14 mouse cellular contexts compared by ENCODE assay signal in genomic region chr9:44073115-44073514, GRCm38 (mm10). TPM values are rescaled to one million over a fixed set of nuclear protein-coding genes. Genes with fewer than 3 reads are reported as not detected.
DNase-seq lines count a peak whose midpoint lies in the region; ATAC-seq lines count a peak whose summit lies in the region.
"Had no signal": no experiment of that assay in that cellular context is flagged by ENCODE, and none has a peak within 500 bp of the region (broad histone marks: within the 10 kb centered on the region; RNA-seq: fewer than 3 reads in every experiment).

No protein-coding gene starts in this region.

- no peaks in the 10 kb centered on the region for H3K36me3 ChIP-seq in hindbrain, embryonic 11.5 days (ENCODE audit: control insufficient read depth, insufficient read depth, low read length)
- H3K36me3 ChIP-seq: liver, embryonic 12.5 days had no signal

- H3K27ac ChIP-seq in hindbrain, embryonic 11.5 days (ENCODE audit: low read depth, low read length): peak overlapping the region; percentile 90
- H3K27ac ChIP-seq: liver, embryonic 12.5 days had no signal

- ATAC-seq in hindbrain, embryonic 11.5 days (ENCODE audit: low FRiP score): no peak
- ATAC-seq: liver, embryonic 12.5 days had no signal

- H3K9ac ChIP-seq in hindbrain, embryonic 11.5 days (ENCODE audit: low read depth, low read length): peak overlapping the region; percentile 37; the same call in 1 of the 2 replicates
- H3K9ac ChIP-seq: liver, embryonic 12.5 days had no signal

- 45% methylated on average over 5 of the region's 5 CpGs for WGBS in hindbrain, embryonic 11.5 days

- H3K4me2 ChIP-seq in hindbrain, embryonic 11.5 days (replicated peaks; ENCODE audit: low read depth, low read length): peak overlapping the region; percentile 8
- H3K4me2 ChIP-seq: liver, embryonic 12.5 days had no signal

- no peaks in the 10 kb centered on the region for H3K27me3 ChIP-seq in hindbrain, embryonic 11.5 days (ENCODE audit: control insufficient read depth, insufficient read depth, low read length)

- intact Hi-C loops in gastrocnemius, postnatal 36 days (cut with DNase I): no loop called here
- intact Hi-C loops in left cerebral cortex, postnatal 4 days (cut with DNase I): no loop called here

- no peaks in the 10 kb centered on the region for H3K9me3 ChIP-seq in hindbrain, embryonic 11.5 days (ENCODE audit: control insufficient read depth, low read length)
- H3K9me3 ChIP-seq: liver, embryonic 12.5 days had no signal

- H3K4me3 ChIP-seq in hindbrain, embryonic 11.5 days (ENCODE audit: low read depth, low read length): peak overlapping the region; percentile 18
- H3K4me3 ChIP-seq: liver, embryonic 12.5 days had no signal

- DNase-seq in gastrocnemius, adult 18-20 months (ENCODE audit: low spot score): peak; percentile 66
- no peak for DNase-seq in gastrocnemius, postnatal 36 days
- peak; percentile 11 for DNase-seq in right cerebral cortex, adult 18-20 months
- DNase-seq in right cerebral cortex, postnatal 36 days (ENCODE audit: low spot score in 2 of 2): no peak
- DNase-seq in hindbrain, embryonic 11.5 days (ENCODE audit: low spot score): no peak
- DNase-seq in skeletal muscle tissue, adult 2 months (ENCODE audit: low read depth, low spot score): peak; percentile 72
- DNase-seq in thymus, postnatal 0 days (ENCODE audit: low spot score): no peak
- DNase-seq in left cerebral cortex, postnatal 4 days: no peak
- DNase-seq: gastrocnemius, postnatal 10 days; right cerebral cortex, postnatal 14 days had no signal

- peaks cover 23% of the 10 kb centered on the region for H3K4me1 ChIP-seq in hindbrain, embryonic 11.5 days (replicated peaks; ENCODE audit: control insufficient read depth, insufficient read depth, low read length)

RNA-seq across cellular contexts. Expression of gene Usp2, which starts 6.3 kb away (rescaled TPM):
- total RNA-seq in gastrocnemius, adult 18-20 months (2021): 100 to 1,000 TPM; 125 to 221 TPM
- 100 to 1,000 TPM; 236 to 254 TPM for total RNA-seq in gastrocnemius, postnatal 36 days (2021)
- 11.4 and 13.9 TPM in 2 replicates for polyA plus RNA-seq in hindbrain, embryonic 11.5 days (2014; fragmentation: Nextera tagmentation; extraction: Ambion mirVana)
- polyA plus RNA-seq in thymus, postnatal 0 days (2015; fragmentation: Nextera tagmentation; extraction: Ambion mirVana): 7.4 and 13.1 TPM in 2 replicates
- 10 to 100 TPM; 30.2 to 31.9 TPM for total RNA-seq in left cerebral cortex, postnatal 4 days (2021)

RNA-seq across cellular contexts. Expression of gene Mfrp, which starts 28.4 kb away (rescaled TPM):
- not detected for total RNA-seq in gastrocnemius, adult 18-20 months (2021)
- not detected for total RNA-seq in gastrocnemius, postnatal 36 days (2021)
- polyA plus RNA-seq in hindbrain, embryonic 11.5 days (2014; fragmentation: Nextera tagmentation; extraction: Ambion mirVana): 0.10 and 0.23 TPM in 2 replicates
- not detected in 2 replicates for polyA plus RNA-seq in thymus, postnatal 0 days (2015; fragmentation: Nextera tagmentation; extraction: Ambion mirVana)
- not detected for total RNA-seq in left cerebral cortex, postnatal 4 days (2021)
- total RNA-seq: common myeloid progenitor, adult 5-6 weeks; megakaryocyte-erythroid progenitor cell, adult 5-6 weeks had no signal
- polyA plus RNA-seq: large intestine, adult 2 months; liver, embryonic 12.5 days had no signal

RNA-seq across cellular contexts. Expression of gene Thy1, which starts 29.9 kb away (rescaled TPM):
- total RNA-seq in gastrocnemius, adult 18-20 months (2021): 10 to 100 TPM in 1 of 2 experiments, 1 to 10 TPM in 1; 7.9 to 10.5 TPM
- 10 to 100 TPM; 13.2 to 18.7 TPM for total RNA-seq in gastrocnemius, postnatal 36 days (2021)
- polyA plus RNA-seq in hindbrain, embryonic 11.5 days (2014; fragmentation: Nextera tagmentation; extraction: Ambion mirVana): 0.31 and 0.35 TPM in 2 replicates
- 415 and 436 TPM in 2 replicates for polyA plus RNA-seq in thymus, postnatal 0 days (2015; fragmentation: Nextera tagmentation; extraction: Ambion mirVana)
- total RNA-seq in left cerebral cortex, postnatal 4 days (2021): 100 to 1,000 TPM; 130 to 177 TPM

RNA-seq across cellular contexts. Expression of gene C1qtnf5, which starts 33.9 kb away (rescaled TPM):
- 1 to 10 TPM; 3.9 to 5.4 TPM for total RNA-seq in gastrocnemius, adult 18-20 months (2021)
- total RNA-seq in gastrocnemius, postnatal 36 days (2021): 1 to 10 TPM; 6.7 to 9.6 TPM
- polyA plus RNA-seq in hindbrain, embryonic 11.5 days (2014; fragmentation: Nextera tagmentation; extraction: Ambion mirVana): 0.82 and 1.2 TPM in 2 replicates
- 1.2 and 2.0 TPM in 2 replicates for polyA plus RNA-seq in thymus, postnatal 0 days (2015; fragmentation: Nextera tagmentation; extraction: Ambion mirVana)
- 10 to 100 TPM in 1 of 2 experiments, 1 to 10 TPM in 1; 5.3 to 10.6 TPM for total RNA-seq in left cerebral cortex, postnatal 4 days (2021)
- total RNA-seq: common myeloid progenitor, adult 5-6 weeks; megakaryocyte-erythroid progenitor cell, adult 5-6 weeks had no signal

RNA-seq across cellular contexts. Expression of gene Gm49380, which starts 40.2 kb away (rescaled TPM):
- total RNA-seq in gastrocnemius, adult 18-20 months (2021): 1 to 10 TPM in 1 of 2 experiments, under 1 TPM in 1; 0.43 to 1.9 TPM
- 1 to 10 TPM in 1 of 2 experiments, under 1 TPM in 1; 0.57 to 1.3 TPM for total RNA-seq in gastrocnemius, postnatal 36 days (2021)
- polyA plus RNA-seq in hindbrain, embryonic 11.5 days (2014; fragmentation: Nextera tagmentation; extraction: Ambion mirVana): 0.29 and 0.38 TPM in 2 replicates
- polyA plus RNA-seq in thymus, postnatal 0 days (2015; fragmentation: Nextera tagmentation; extraction: Ambion mirVana): 0.05 and 0.10 TPM in 2 replicates
- total RNA-seq in left cerebral cortex, postnatal 4 days (2021): under 1 TPM in 1 of 2 experiments, not detected in 1; 0.44 TPM
- total RNA-seq: common myeloid progenitor, adult 5-6 weeks; megakaryocyte-erythroid progenitor cell, adult 5-6 weeks had no signal
- polyA plus RNA-seq: large intestine, adult 2 months; liver, embryonic 12.5 days had no signal

Comparison
In these comparisons a context has a peak if more than half of its experiments do, and no peak if none do; other contexts are left out.
1. DNase-seq: peak in gastrocnemius, adult 18-20 months (single experiment), right cerebral cortex, adult 18-20 months (single experiment) and skeletal muscle tissue, adult 2 months (single experiment); none in gastrocnemius, postnatal 36 days (0 of 2), right cerebral cortex, postnatal 36 days (0 of 2), hindbrain, embryonic 11.5 days (single experiment), thymus, postnatal 0 days (single experiment) and left cerebral cortex, postnatal 4 days (single experiment).
2. RNA of gene Thy1, which starts 29.9 kb away (total RNA-seq): 130 to 177 TPM in left cerebral cortex, postnatal 4 days; 13.2 to 18.7 TPM in gastrocnemius, postnatal 36 days and 7.9 to 10.5 TPM in gastrocnemius, adult 18-20 months; every median in the first group is over 4 times any median in the second.